Mouse (Mus musculus) limb, embryonic 12.5 days (tissue): ENCODE results near the gene Ggta1. TPM values are rescaled to one million over a fixed set of nuclear protein-coding genes. Genes with fewer than 3 reads are reported as not detected.

Source experiments
- ATAC-seq: fragments of 200-750 bp; cut with Nextera tagmentation; 2 replicates; pipeline ENCODE4 v1.8.0; 2017; ENCODE audit warnings: low read depth, moderate TSS enrichment; ENCODE audit not compliant: insufficient number of reproducible peaks, insufficient read depth, low FRiP score, low TSS enrichment
- H3K27ac ChIP-seq: fragments of 300-500 bp; sonication (generic); 2 replicates; pipeline ENCODE4 v1.5.1; 2016; ENCODE audit warnings: mild to moderate bottlenecking, moderate library complexity
- H3K27me3 ChIP-seq: fragments of 300-500 bp; sonication (generic); 2 replicates; pipeline ENCODE4 v1.6.1; 2016; ENCODE audit warnings: mild to moderate bottlenecking, moderate library complexity
- H3K36me3 ChIP-seq: fragments of 300-500 bp; sonication (generic); 2 replicates; pipeline ENCODE4 v1.6.1; 2016; ENCODE audit warnings: mild to moderate bottlenecking, moderate library complexity
- H3K4me1 ChIP-seq: fragments of 300-500 bp; sonication (generic); replicated peaks from 2 replicates; pipeline ENCODE4 v1.6.1; 2016
- H3K4me2 ChIP-seq: fragments of 300-500 bp; sonication (generic); 2 replicates; pipeline ENCODE4 v1.6.1; 2016; ENCODE audit warnings: mild to moderate bottlenecking, moderate library complexity
- H3K4me3 ChIP-seq: fragments of 300-500 bp; sonication (generic); replicated peaks from 2 replicates; pipeline ENCODE4 v1.5.1; 2016; ENCODE audit warnings: mild to moderate bottlenecking
- H3K9ac ChIP-seq: fragments of 300-500 bp; sonication (generic); replicated peaks from 2 replicates; pipeline ENCODE4 v1.6.1; 2016; ENCODE audit warnings: mild to moderate bottlenecking, moderate library complexity
- H3K9me3 ChIP-seq: fragments of 300-500 bp; sonication (generic); 2 replicates; pipeline ENCODE4 v1.6.1; 2016; ENCODE audit warnings: mild to moderate bottlenecking, moderate library complexity
- WGBS: fragments of 180-500 bp; shearing (Covaris S2); methylation state at CpG from one replicate; pipeline ENCODE4 v1.1.7; 2016; 5-methylcytosine and 5-hydroxymethylcytosine counted together
- polyA plus RNA-seq: library from polyadenylated mRNA; unstranded; fragments of >200 nt; fragmentation: Nextera tagmentation; extraction: Ambion mirVana; gene quantifications from 2 replicates; pipeline ENCODE4 v1.2.1, GENCODE M21; 2016

Ggta1 gene
- 7.8 and 8.8 TPM in 2 replicates for polyA plus RNA-seq

DNA sequence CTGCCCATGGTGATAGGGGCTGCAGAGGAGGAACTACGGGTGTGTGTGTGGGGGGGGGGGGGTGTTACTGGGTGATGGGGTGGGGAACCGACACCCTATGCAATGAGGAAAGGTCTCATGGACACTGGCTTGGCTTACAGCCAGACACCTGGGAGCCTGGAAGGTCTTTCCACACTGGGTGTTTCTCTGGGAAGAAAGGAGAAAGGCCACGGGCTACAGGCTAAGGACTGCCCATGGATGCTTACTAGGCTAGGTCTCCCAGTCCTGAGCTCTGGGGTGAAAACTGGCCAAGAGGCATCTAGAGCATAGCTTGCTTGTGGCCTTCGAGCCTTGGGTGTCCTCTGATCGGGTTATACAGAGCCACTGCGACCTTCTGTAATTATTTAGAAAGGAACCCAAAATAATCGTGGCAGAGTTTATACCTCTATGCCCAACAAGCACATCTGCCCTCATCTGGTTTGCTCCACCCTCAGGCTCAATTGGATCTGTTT is at the start of gene Ggta1:
TSS of gene Ggta1 (minus strand) at position 441 of the 491 bp plus-strand sequence.
- peak within 1 kb of the TSS; percentile 69 for H3K9ac ChIP-seq
- peak within 1 kb of the TSS; percentile 55 for H3K4me3 ChIP-seq
- no peaks in the 10 kb centered on the region for H3K36me3 ChIP-seq
- peaks cover 23% of the 10 kb centered on the region for H3K27me3 ChIP-seq
- H3K4me2 ChIP-seq = peak within 1 kb of the TSS; percentile 95
- no peak for ATAC-seq
- 0 out of 2 replicates have a peak within 1 kb of the TSS, but pooled peaks have one; percentile 29 for H3K27ac ChIP-seq
- peaks cover 30% of the 10 kb centered on the region for H3K4me1 ChIP-seq
- H3K9me3 ChIP-seq = no peaks in the 10 kb centered on the region; the same call in 1 of the 2 replicates
- 21% methylated on average over 7 of the region's 7 CpGs for WGBS

- Histone ChIP-seq H3K36me3 (no peaks in the 10 kb centered on the region), H3K4me2 (no peak overlapping the region), H3K9me3 (no peaks in the 10 kb centered on the region), H3K27ac (no peak overlapping the region), H3K27me3 (no peaks in the 10 kb centered on the region), H3K4me3 (no peak overlapping the region), H3K9ac (no peak overlapping the region), H3K4me1 (peaks cover 42% of the 10 kb centered on the region)
- 97% methylated on average over 4 of the region's 4 CpGs for WGBS
- ATAC-seq = no peak
Observed at GRCm38 (mm10) chr2:35512226-35512625, 49.2 kb upstream of the Ggta1 start.

DNA sequence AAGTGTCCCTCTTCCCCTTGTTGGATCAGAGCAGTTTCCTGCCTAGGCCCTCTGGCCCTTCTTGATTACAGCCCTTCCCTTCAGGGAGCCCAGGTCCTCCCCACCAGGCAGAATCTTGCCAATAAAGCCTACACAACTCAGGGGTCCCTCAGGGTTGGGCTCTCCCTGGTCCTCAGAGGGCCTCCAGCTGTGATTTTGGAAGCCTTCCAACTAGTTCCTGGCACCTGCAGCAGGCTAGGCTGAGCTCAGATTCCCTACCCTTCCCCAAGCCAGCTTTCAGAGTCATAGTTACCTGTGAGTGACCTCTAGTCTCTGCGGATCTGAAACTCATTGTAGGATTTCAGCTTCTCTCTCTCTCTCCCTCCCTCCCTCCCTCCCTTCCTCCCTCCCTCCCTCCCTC is 47.9 kb upstream of the Ggta1 start:
- H3K4me1 ChIP-seq = peaks cover 54% of the 10 kb centered on the region
- WGBS = 52% methylated on average over 1 of the region's 1 CpGs
- no peaks in the 10 kb centered on the region for H3K27me3 ChIP-seq
- no peak overlapping the region for H3K4me3 ChIP-seq
- no peak for ATAC-seq
- H3K9me3 ChIP-seq = no peaks in the 10 kb centered on the region
- H3K36me3 ChIP-seq = no peaks in the 10 kb centered on the region
- H3K4me2 ChIP-seq = no peak overlapping the region
- H3K9ac ChIP-seq = no peak overlapping the region
- no peak overlapping the region for H3K27ac ChIP-seq

- Histone ChIP-seq H3K4me1 (peaks cover 52% of the 10 kb centered on the region), H3K36me3 (no peaks in the 10 kb centered on the region), H3K27me3 (no peaks in the 10 kb centered on the region), H3K9me3 (no peaks in the 10 kb centered on the region), H3K27ac (peak overlapping the region; percentile 25; the same call in 1 of the 2 replicates), H3K9ac (no peak overlapping the region), H3K4me3 (no peak overlapping the region), H3K4me2 (no peak overlapping the region)
- WGBS = 38% methylated on average over 4 of the region's 4 CpGs
- no peak for ATAC-seq
Observed at GRCm38 (mm10) chr2:35509888-35510287, 46.9 kb upstream of the Ggta1 start.

GRCm38 (mm10) chr2:35509343-35509667 is 46.3 kb upstream of the Ggta1 start:
- Histone ChIP-seq H3K27me3 (no peaks in the 10 kb centered on the region), H3K9me3 (no peaks in the 10 kb centered on the region), H3K27ac (peak overlapping the region; percentile 67; the same call in 1 of the 2 replicates), H3K36me3 (no peaks in the 10 kb centered on the region), H3K4me2 (no peak overlapping the region), H3K9ac (no peak overlapping the region), H3K4me3 (no peak overlapping the region), H3K4me1 (peaks cover 52% of the 10 kb centered on the region)
- 22% methylated on average over 6 of the region's 6 CpGs for WGBS
- no peak for ATAC-seq

DNA sequence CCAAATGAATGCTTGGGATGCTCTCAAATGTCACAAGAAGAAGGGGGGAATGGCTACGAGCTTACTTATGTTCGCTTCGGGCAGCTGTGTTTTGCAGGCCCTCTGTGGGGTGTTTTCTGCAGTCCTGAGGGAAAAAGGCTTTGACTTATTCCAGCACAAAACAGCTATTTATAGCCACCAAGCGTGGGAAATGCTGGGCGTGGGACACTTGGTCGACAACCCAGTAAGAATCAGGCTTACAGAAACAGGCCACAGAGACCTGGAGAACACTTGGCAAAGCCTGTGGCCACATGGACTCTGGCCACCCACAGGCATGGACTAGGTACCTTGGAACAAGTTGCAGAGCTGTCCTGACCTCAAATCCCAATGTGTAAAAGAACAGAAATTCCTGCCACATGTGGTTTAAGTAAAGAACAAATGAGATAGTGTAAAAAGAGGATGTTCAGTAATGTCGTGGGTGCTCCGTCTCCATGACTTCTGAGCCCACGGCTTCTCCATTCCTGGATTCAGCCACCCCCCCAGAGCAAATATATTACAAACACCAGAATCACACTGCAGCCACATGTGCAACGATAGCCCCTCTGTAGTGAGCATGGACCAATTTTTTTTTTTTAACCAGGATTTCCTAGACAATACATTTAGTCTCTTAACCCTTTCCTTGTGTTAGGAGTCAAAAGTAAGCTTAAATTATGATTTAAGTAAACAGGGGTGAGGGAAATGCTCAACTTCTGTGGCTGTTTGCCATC is 45.7 kb upstream of the Ggta1 start:
- H3K9ac ChIP-seq = no peak overlapping the region
- H3K27ac ChIP-seq = peak overlapping the region; percentile 67
- no peak overlapping the region for H3K4me3 ChIP-seq
- H3K4me2 ChIP-seq = no peak overlapping the region
- ATAC-seq = no peak
- peaks cover 52% of the 10 kb centered on the region for H3K4me1 ChIP-seq
- no peaks in the 10 kb centered on the region for H3K27me3 ChIP-seq
- no peaks in the 10 kb centered on the region for H3K36me3 ChIP-seq
- H3K9me3 ChIP-seq = no peaks in the 10 kb centered on the region
- 29% methylated on average over 10 of the region's 10 CpGs for WGBS

DNA sequence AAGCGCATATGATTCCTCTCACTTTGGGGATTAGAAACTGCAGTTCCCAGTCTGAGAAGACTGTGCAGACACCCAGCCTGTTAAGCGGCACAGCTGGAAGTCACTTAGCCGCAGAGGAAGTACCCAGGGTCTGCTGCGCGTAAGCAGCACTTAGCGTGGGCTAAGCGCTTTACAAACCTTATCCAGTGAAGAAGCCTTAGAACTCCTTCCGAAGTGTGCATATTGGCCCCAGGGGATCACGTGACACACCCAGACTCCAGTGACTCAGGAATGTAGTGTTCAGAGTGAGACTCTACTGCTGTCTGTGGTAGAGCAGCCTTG is 44.1 kb upstream of the Ggta1 start:
- WGBS = 31% methylated on average over 9 of the region's 9 CpGs
- ATAC-seq = no peak
- Histone ChIP-seq H3K9ac (no peak overlapping the region), H3K9me3 (no peaks in the 10 kb centered on the region), H3K4me2 (no peak overlapping the region), H3K4me1 (peaks cover 62% of the 10 kb centered on the region), H3K36me3 (no peaks in the 10 kb centered on the region), H3K27ac (0 out of 2 replicates have a peak overlapping the region, but pooled peaks have one; percentile 35), H3K4me3 (no peak overlapping the region), H3K27me3 (no peaks in the 10 kb centered on the region)

DNA sequence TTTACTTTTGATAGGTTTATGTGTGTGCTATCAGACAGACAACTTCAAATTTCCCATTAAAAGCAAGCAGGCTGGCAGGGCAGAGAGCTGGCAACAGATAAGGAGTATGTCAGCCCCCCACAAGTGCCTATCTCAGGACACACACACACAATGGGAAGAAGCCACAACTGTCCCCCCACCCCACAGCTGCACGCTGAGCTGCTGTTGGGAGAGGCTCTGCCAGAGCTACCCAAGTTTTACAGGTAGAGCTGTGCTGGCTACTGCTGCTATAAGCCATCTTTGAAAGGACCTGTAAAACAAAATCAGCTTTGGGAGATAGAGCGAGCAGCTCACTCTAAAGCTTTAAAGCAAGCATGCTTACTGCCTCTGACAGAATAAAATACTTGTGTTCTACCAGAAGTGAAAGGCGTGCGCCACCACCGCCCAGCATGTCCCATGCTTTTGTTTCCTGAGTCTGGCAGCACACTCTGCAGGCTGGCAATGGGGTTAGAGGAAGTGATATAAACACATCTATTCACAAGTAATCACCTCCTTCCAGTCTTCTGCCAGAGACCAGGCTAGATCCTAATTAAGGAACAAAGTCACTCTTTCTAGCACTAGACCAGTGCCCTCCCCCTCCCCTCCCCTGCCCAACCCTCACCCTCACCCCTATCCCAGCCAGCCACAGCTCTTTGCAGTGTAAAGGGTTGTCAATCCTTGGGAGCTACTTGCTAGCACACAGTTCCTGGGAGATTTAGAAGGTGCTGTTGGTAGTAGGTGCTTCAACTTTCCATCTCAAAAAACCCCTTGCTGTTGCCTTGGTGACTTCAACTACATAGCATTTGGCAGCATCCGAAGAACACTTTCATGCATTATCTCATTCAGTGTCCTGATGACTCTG is 43.5 kb upstream of the Ggta1 start:
- no peak for ATAC-seq
- Histone ChIP-seq H3K27me3 (no peaks in the 10 kb centered on the region), H3K4me1 (peaks cover 68% of the 10 kb centered on the region), H3K27ac (peak overlapping the region; percentile 35; the same call in 1 of the 2 replicates), H3K4me3 (no peak overlapping the region), H3K36me3 (no peaks in the 10 kb centered on the region), H3K9ac (no peak overlapping the region), H3K9me3 (no peaks in the 10 kb centered on the region), H3K4me2 (no peak overlapping the region)
- 56% methylated on average over 6 of the region's 6 CpGs for WGBS

- Histone ChIP-seq H3K36me3 (no peaks in the 10 kb centered on the region), H3K9me3 (no peaks in the 10 kb centered on the region), H3K27ac (0 out of 2 replicates have a peak overlapping the region, but pooled peaks have one; percentile 35), H3K27me3 (no peaks in the 10 kb centered on the region), H3K9ac (no peak overlapping the region), H3K4me2 (no peak overlapping the region), H3K4me1 (peaks cover 64% of the 10 kb centered on the region), H3K4me3 (no peak overlapping the region)
- 89% methylated on average over 6 of the region's 6 CpGs for WGBS
- no peak for ATAC-seq
Observed at GRCm38 (mm10) chr2:35505519-35506286, 42.7 kb upstream of the Ggta1 start.

GRCm38 (mm10) chr2:35504417-35504776 is 41.4 kb upstream of the Ggta1 start:
- H3K4me1 ChIP-seq = peaks cover 64% of the 10 kb centered on the region
- WGBS = 36% methylated on average over 7 of the region's 7 CpGs

More at GRCm38 (mm10) chr2:35504417-35504776, 41.4 kb upstream of the Ggta1 start:
- H3K9me3 ChIP-seq = no peaks in the 10 kb centered on the region
- H3K9ac ChIP-seq = no peak overlapping the region
- ATAC-seq = no peak
- H3K36me3 ChIP-seq = no peaks in the 10 kb centered on the region
- H3K4me3 ChIP-seq = no peak overlapping the region
- 0 out of 2 replicates have a peak overlapping the region, but pooled peaks have one; percentile 14 for H3K4me2 ChIP-seq
- H3K27me3 ChIP-seq = no peaks in the 10 kb centered on the region
- H3K27ac ChIP-seq = peak overlapping the region; percentile 89
